Mouse (Mus musculus) ES-Bruce4 (cell line): ENCODE measurements around the gene Pars2.

Source experiments
- CTCF ChIP-seq: IDR thresholded peaks from one replicate; pipeline ENCODE4 v1.8.1; 2011; ENCODE audit warnings: low read depth, low read length
- EP300 ChIP-seq: IDR thresholded peaks from 2 replicates; pipeline ENCODE4 v1.6.1; 2011; ENCODE audit warnings: low read depth, low read length; ENCODE audit not compliant: insufficient read depth

DNA sequence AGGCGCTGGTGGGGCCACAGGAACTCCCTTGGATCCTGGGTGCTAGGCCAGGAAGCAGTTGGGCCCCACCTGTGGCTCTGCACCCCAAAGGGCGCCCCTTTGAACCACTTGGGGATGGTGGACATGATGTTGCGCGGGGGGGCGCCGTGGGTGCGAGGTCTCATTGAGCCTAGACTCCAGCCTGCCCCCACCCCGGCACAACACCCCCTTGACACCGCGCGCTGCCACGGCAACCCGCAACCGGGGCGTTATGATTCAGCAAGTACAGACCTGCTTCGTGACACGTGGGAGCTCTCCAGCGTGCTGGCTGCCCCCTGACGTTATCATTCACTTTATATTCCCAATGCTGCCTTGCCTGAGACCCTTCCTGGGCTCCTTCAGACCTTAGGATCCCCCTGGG, 33.8 kb upstream of the Pars2 start, which contains the start of gene Lexm:
- no peak for TF ChIP-seq EP300
- TF ChIP-seq CTCF = no peak
